In the genomic region with DNA sequence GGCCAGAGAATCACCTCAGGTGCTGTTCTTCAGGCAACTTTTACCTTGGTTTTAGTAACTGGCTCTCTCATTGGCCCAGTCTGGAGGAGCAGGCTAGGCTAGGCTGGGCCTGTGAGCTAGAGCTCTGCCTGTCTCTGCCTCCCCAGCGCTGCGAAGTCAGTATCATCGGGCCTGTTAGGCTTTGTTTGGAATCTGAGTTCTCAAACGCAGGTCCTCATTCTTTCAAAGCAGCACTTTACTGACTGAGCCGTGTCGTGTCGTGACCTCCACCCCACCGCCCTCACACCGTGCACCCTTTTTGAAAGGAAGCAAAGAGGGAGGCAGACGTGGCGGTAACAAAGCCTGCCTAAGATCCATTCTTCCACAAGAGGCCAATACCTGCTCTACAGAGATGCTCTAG, we compare ENCODE assay signal across 8 mouse cellular contexts. TPM values are rescaled to one million over a fixed set of nuclear protein-coding genes. Genes with fewer than 3 reads are reported as not detected.
DNase-seq lines count a peak whose midpoint lies in the region; ATAC-seq lines count a peak whose summit lies in the region.

No protein-coding gene starts in this region.

- ATAC-seq in forebrain, embryonic 13.5 days = no peak
- ATAC-seq in liver, embryonic 11.5 days (replicated peaks; ENCODE audit: low FRiP score) = no peak
- ATAC-seq in stomach, embryonic 15.5 days (ENCODE audit: insufficient read depth, low FRiP score, low read depth) = no peak

- no peaks in the 10 kb centered on the region for H3K9me3 ChIP-seq in forebrain, embryonic 13.5 days (replicated peaks)
- no peaks in the 10 kb centered on the region for H3K9me3 ChIP-seq in liver, embryonic 11.5 days (ENCODE audit: control insufficient read depth, low read length)
- no peaks in the 10 kb centered on the region for H3K9me3 ChIP-seq in stomach, embryonic 15.5 days

- H3K27me3 ChIP-seq in forebrain, embryonic 13.5 days = no peaks in the 10 kb centered on the region
- H3K27me3 ChIP-seq in liver, embryonic 11.5 days (replicated peaks; ENCODE audit: control insufficient read depth, insufficient read depth, low read length) = no peaks in the 10 kb centered on the region
- no peaks in the 10 kb centered on the region for H3K27me3 ChIP-seq in stomach, embryonic 15.5 days (replicated peaks)

- DNase-seq in adrenal gland, postnatal 25 days = peak; percentile 4
- DNase-seq in adrenal gland, adult 8-10 months = no peak
- DNase-seq in CD4-positive, CD25-positive, alpha-beta regulatory T cell, adult 2 months (ENCODE audit: low read depth, low spot score) = peak; percentile 60
- DNase-seq in liver, embryonic 11.5 days (ENCODE audit: low spot score) = no peak
- DNase-seq in urinary bladder, postnatal 4 days (ENCODE audit: low spot score in 2 of 2) = no peak
- DNase-seq in retina, embryonic 14.5 days (ENCODE audit: low spot score) = no peak

- H3K36me3 ChIP-seq in forebrain, embryonic 13.5 days (ENCODE audit: poor library complexity, severe bottlenecking) = 0 out of 2 replicates have a peak, but pooled peaks cover 3% of the 10 kb centered on the region
- peaks cover 5% of the 10 kb centered on the region; the same call in 1 of the 2 replicates for H3K36me3 ChIP-seq in liver, embryonic 11.5 days (ENCODE audit: control insufficient read depth, insufficient read depth, low read length)
- no peaks in the 10 kb centered on the region for H3K36me3 ChIP-seq in stomach, embryonic 15.5 days

- WGBS in forebrain, embryonic 13.5 days = 32% methylated on average over 11 of the region's 11 CpGs
- 64% methylated on average over 11 of the region's 11 CpGs for WGBS in liver, embryonic 11.5 days
- WGBS in stomach, embryonic 15.5 days = 46% methylated on average over 11 of the region's 11 CpGs

- H3K4me1 ChIP-seq in forebrain, embryonic 13.5 days = peaks cover 25% of the 10 kb centered on the region
- peaks cover 20% of the 10 kb centered on the region for H3K4me1 ChIP-seq in liver, embryonic 11.5 days (replicated peaks; ENCODE audit: control insufficient read depth, insufficient read depth, low read length)
- H3K4me1 ChIP-seq in stomach, embryonic 15.5 days = no peaks in the 10 kb centered on the region

- H3K27ac ChIP-seq in forebrain, embryonic 13.5 days = peak overlapping the region; percentile 53
- H3K27ac ChIP-seq in liver, embryonic 11.5 days (ENCODE audit: low read depth, low read length) = peak overlapping the region; percentile 28
- peak overlapping the region; percentile 78 for H3K27ac ChIP-seq in stomach, embryonic 15.5 days

- H3K4me2 ChIP-seq in forebrain, embryonic 13.5 days = peak overlapping the region; percentile 79
- H3K4me2 ChIP-seq in liver, embryonic 11.5 days = peak overlapping the region; percentile 76
- peak overlapping the region; percentile 62 for H3K4me2 ChIP-seq in stomach, embryonic 15.5 days

- H3K4me3 ChIP-seq in forebrain, embryonic 13.5 days = peak overlapping the region; percentile 91
- H3K4me3 ChIP-seq in liver, embryonic 11.5 days (ENCODE audit: low read depth, low read length) = peak overlapping the region; percentile 100
- peak overlapping the region; percentile 69 for H3K4me3 ChIP-seq in stomach, embryonic 15.5 days (replicated peaks)

- H3K9ac ChIP-seq in forebrain, embryonic 13.5 days = peak overlapping the region; percentile 59
- peak overlapping the region; percentile 55 for H3K9ac ChIP-seq in liver, embryonic 11.5 days (ENCODE audit: low read depth, low read length)
- 0 out of 2 replicates have a peak overlapping the region, but pooled peaks have one; percentile 5 for H3K9ac ChIP-seq in stomach, embryonic 15.5 days

RNA-seq across cellular contexts. Expression of a gene that starts 0.9 kb away (rescaled TPM):
- 107 and 137 TPM in 2 replicates for total RNA-seq in adrenal gland, postnatal 25 days (2021)
- 100 to 1,000 TPM; 105 to 158 (median 133) TPM for total RNA-seq in adrenal gland, adult 8-10 months (2022)
- polyA plus RNA-seq in forebrain, embryonic 13.5 days (2015; fragmentation: Nextera tagmentation; extraction: Ambion mirVana) = 36.7 and 42.9 TPM in 2 replicates
- 32.1 and 42.2 TPM in 2 replicates for polyA plus RNA-seq in liver, embryonic 11.5 days (2014; fragmentation: Nextera tagmentation; extraction: Ambion mirVana)
- polyA plus RNA-seq in stomach, embryonic 15.5 days (2015; fragmentation: Nextera tagmentation; extraction: Ambion mirVana) = 109 TPM in 2 replicates

Comparison
In these comparisons a context has a peak if more than half of its experiments do, and no peak if none do; other contexts are left out.
1. DNase-seq: peak in adrenal gland, postnatal 25 days (single experiment) and CD4-positive, CD25-positive, alpha-beta regulatory T cell, adult 2 months (single experiment); none in adrenal gland, adult 8-10 months (single experiment), liver, embryonic 11.5 days (single experiment), urinary bladder, postnatal 4 days (0 of 2) and retina, embryonic 14.5 days (single experiment).
2. H3K27ac ChIP-seq: peak in every context shown above with its lines; median percentile 78 in stomach, embryonic 15.5 days; 53 in forebrain, embryonic 13.5 days; 28 in liver, embryonic 11.5 days.
3. H3K9ac ChIP-seq: peak in every context shown above with its lines; median percentile 59 in forebrain, embryonic 13.5 days; 55 in liver, embryonic 11.5 days; 5 in stomach, embryonic 15.5 days.
4. Peak in every context shown above with its lines, with median percentiles within 50 percentile points of each other: H3K4me2 ChIP-seq and H3K4me3 ChIP-seq.